Mouse (Mus musculus) erythroblast, embryonic 14.5 days (primary cell): ENCODE measurements around the gene Bahcc1.

Experiments
- GATA1 ChIP-seq: IDR thresholded peaks from 2 replicates; pipeline ENCODE4 v1.6.1; 2012; ENCODE audit warnings: low read length, inconsistent platforms, mixed read lengths
- TAL1 ChIP-seq: IDR thresholded peaks from 3 replicates; pipeline ENCODE4 v1.6.1; 2012; ENCODE audit warnings: low read length, inconsistent platforms, mixed read lengths

DNA sequence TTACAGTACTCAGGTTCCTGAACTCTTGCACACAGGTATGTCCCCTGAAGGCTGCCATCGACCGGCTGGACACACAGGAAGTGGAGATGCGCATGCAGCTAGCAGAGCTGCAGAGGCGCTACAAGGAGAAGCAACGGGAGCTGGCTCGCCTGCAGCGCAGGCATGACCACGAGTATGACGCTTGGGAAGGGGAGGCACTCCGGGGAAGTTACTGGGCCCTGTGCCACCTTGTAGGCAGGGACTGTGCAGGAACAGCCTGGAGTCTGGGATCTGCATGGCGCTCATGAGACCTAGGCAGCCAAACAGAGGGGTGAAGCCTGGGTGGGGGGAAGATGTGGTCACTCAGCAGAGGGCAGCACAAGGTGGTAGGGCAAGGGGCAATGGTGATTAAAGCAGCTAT, 46.6 kb downstream of the Bahcc1 start:
- no peak for TF ChIP-seq GATA1
- TF ChIP-seq TAL1: no peak
